Mouse (Mus musculus) midbrain, postnatal 0 days (tissue): ENCODE data around the gene Zfp979. TPM values are rescaled to one million over a fixed set of nuclear protein-coding genes. Genes with fewer than 3 reads are reported as not detected.
"Not testable (repeated sequence)": the region's sequence is repeated elsewhere in the genome, so short reads cannot be mapped to it uniquely, and the experiment has no call there.

ENCODE experiments used
- ATAC-seq: fragments of 200-750 bp; cut with Nextera tagmentation; 2 replicates; pipeline ENCODE4 v1.8.0; 2017; ENCODE audit warnings: moderate number of reproducible peaks, mild to moderate bottlenecking, moderate TSS enrichment, moderate library complexity; ENCODE audit not compliant: low FRiP score
- DNase-seq: peaks from one replicate; pipeline ENCODE4 v3.0.0-alpha.2; 2015; ENCODE audit warnings: low spot score
- H3K27ac ChIP-seq: fragments of 300-500 bp; sonication (generic); 2 replicates; pipeline ENCODE4 v1.5.1; 2014; ENCODE audit warnings: low read depth, mild to moderate bottlenecking, low read length, mixed read lengths
- H3K27me3 ChIP-seq: fragments of 300-500 bp; sonication (generic); 2 replicates; pipeline ENCODE4 v1.6.1; 2014; ENCODE audit warnings: low read length, control low read depth, mixed read lengths; ENCODE audit not compliant: insufficient read depth
- H3K36me3 ChIP-seq: fragments of 300-500 bp; sonication (generic); 2 replicates; pipeline ENCODE4 v1.6.1; 2014; ENCODE audit warnings: low read length, control low read depth, mixed read lengths; ENCODE audit not compliant: insufficient read depth
- H3K4me1 ChIP-seq: fragments of 300-500 bp; sonication (generic); 2 replicates; pipeline ENCODE4 v1.6.1; 2014; ENCODE audit warnings: mild to moderate bottlenecking, control low read depth, antibody characterized with exemption, low read length, mixed read lengths; ENCODE audit not compliant: insufficient read depth
- H3K4me2 ChIP-seq: fragments of 300-500 bp; sonication (generic); 2 replicates; pipeline ENCODE4 v1.6.1; 2014; ENCODE audit warnings: low read depth, mild to moderate bottlenecking, low read length, mixed read lengths; ENCODE audit not compliant: poor library complexity, severe bottlenecking
- H3K4me3 ChIP-seq: fragments of 300-500 bp; sonication (generic); 2 replicates; pipeline ENCODE4 v1.5.1; 2014; ENCODE audit warnings: low read depth, mild to moderate bottlenecking, low read length, moderate library complexity
- H3K9ac ChIP-seq: fragments of 300-500 bp; sonication (generic); replicated peaks from 2 replicates; pipeline ENCODE4 v1.6.1; 2014; ENCODE audit warnings: mild to moderate bottlenecking, low read length, moderate library complexity, mixed read lengths; ENCODE audit not compliant: poor library complexity, severe bottlenecking
- H3K9me3 ChIP-seq: fragments of 300-500 bp; sonication (generic); 2 replicates; pipeline ENCODE4 v1.6.1; 2016; ENCODE audit warnings: low read length, control low read depth
- CTCF ChIP-seq: IDR thresholded peaks from 2 replicates; pipeline ENCODE4 v1.5.1; 2016; ENCODE audit warnings: antibody characterized with exemption, mild to moderate bottlenecking
- WGBS: fragments of 180-500 bp; shearing (Covaris S2); extraction: QIAGEN DNeasy Blood & Tissue Kit; methylation state at CpG from one replicate; pipeline ENCODE4 v1.1.7; 2014; 5-methylcytosine and 5-hydroxymethylcytosine counted together
- polyA plus RNA-seq: library from polyadenylated mRNA; unstranded; fragments of >200 nt; fragmentation: Nextera tagmentation; extraction: Ambion mirVana; gene quantifications from 2 replicates; pipeline ENCODE4 v1.2.1, GENCODE M21; 2015
- total RNA-seq: library from RNA; depleted of rRNA; stranded (reverse); fragments of >200 nt; gene quantifications from 2 replicates; pipeline ENCODE4 v1.2.3, GENCODE M21; 2014

Zfp979 gene
- total and polyA plus RNA-seq, 2 experiments from 2014 or later = 1.6 to 2.0 TPM

DNA sequence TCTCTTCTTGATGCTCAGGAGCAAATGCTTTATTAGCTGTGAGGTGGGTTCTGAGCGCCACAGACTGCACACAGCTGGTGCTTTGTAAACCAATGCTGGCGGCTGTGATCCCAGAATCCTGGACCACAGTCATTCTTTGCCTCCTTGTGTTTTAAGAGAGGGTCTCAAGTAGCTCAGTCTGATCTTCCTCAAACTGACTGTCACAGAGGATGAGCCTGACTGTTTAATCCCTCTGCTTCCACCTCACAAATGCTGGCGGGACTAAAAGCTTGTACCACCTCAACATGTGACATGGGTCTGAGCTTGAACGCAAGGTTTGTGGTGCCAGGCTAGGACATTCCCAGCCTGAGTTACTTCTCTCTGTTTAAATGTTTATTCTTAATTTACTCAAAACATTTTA, 36.8 kb downstream of the Zfp979 start:
- no peak for TF ChIP-seq CTCF
- H3K4me3 ChIP-seq = no peak overlapping the region
- WGBS = 80% methylated on average over 4 of the region's 4 CpGs
- DNase-seq = no peak
- H3K4me1 ChIP-seq = no peaks in the 10 kb centered on the region
- H3K4me2 ChIP-seq = no peak overlapping the region
- no peak for ATAC-seq
- H3K9ac ChIP-seq = no peak overlapping the region
- H3K27me3 ChIP-seq = no peaks in the 10 kb centered on the region
- no peaks in the 10 kb centered on the region for H3K36me3 ChIP-seq
- no peak overlapping the region for H3K27ac ChIP-seq
- peaks cover 27% of the 10 kb centered on the region for H3K9me3 ChIP-seq

- no peak overlapping the region for H3K9ac ChIP-seq
- no peak overlapping the region for H3K27ac ChIP-seq
- no peak overlapping the region for H3K4me3 ChIP-seq
- H3K4me1 ChIP-seq = no peaks in the 10 kb centered on the region
- 80% methylated on average over 4 of the region's 4 CpGs for WGBS
- H3K9me3 ChIP-seq = peaks cover 27% of the 10 kb centered on the region
- no peak overlapping the region for H3K4me2 ChIP-seq
- no peaks in the 10 kb centered on the region for H3K27me3 ChIP-seq
- DNase-seq (no peak), ATAC-seq (no peak)
- H3K36me3 ChIP-seq = no peaks in the 10 kb centered on the region
- no peak for TF ChIP-seq CTCF
Measured at GRCm38 (mm10) chr4:147603806-147604205, 38.5 kb downstream of the Zfp979 start.

GRCm38 (mm10) chr4:147601881-147602280, 40.4 kb downstream of the Zfp979 start:
- no peak overlapping the region for H3K9ac ChIP-seq
- H3K27ac ChIP-seq = no peak overlapping the region
- H3K4me2 ChIP-seq = no peak overlapping the region
- TF ChIP-seq CTCF = no peak
- H3K4me3 ChIP-seq = no peak overlapping the region
- H3K27me3 ChIP-seq = no peaks in the 10 kb centered on the region
- no peaks in the 10 kb centered on the region for H3K4me1 ChIP-seq
- H3K36me3 ChIP-seq = no peaks in the 10 kb centered on the region
- H3K9me3 ChIP-seq = peaks cover 29% of the 10 kb centered on the region
- WGBS = 41% methylated on average over 1 of the region's 1 CpGs
- ATAC-seq (no peak), DNase-seq (no peak)

GRCm38 (mm10) chr4:147598831-147599230, 43.5 kb downstream of the Zfp979 start:
- Histone ChIP-seq H3K27ac (no peak overlapping the region), H3K27me3 (no peaks in the 10 kb centered on the region), H3K4me3 (no peak overlapping the region), H3K4me1 (no peaks in the 10 kb centered on the region), H3K9ac (no peak overlapping the region), H3K4me2 (no peak overlapping the region), H3K9me3 (peaks cover 22% of the 10 kb centered on the region), H3K36me3 (no peaks in the 10 kb centered on the region)
- ATAC-seq (no peak), DNase-seq (no peak)
- WGBS = 67% methylated on average over 2 of the region's 2 CpGs
- no peak for TF ChIP-seq CTCF

- TF ChIP-seq CTCF = no peak
- Histone ChIP-seq H3K27me3 (no peaks in the 10 kb centered on the region), H3K4me3 (no peak overlapping the region), H3K4me1 (no peaks in the 10 kb centered on the region), H3K9me3 (peaks cover 23% of the 10 kb centered on the region), H3K36me3 (no peaks in the 10 kb centered on the region), H3K27ac (no peak overlapping the region), H3K4me2 (no peak overlapping the region), H3K9ac (no peak overlapping the region)
- no peak for ATAC-seq
- 59% methylated on average over 1 of the region's 1 CpGs for WGBS
- DNase-seq = no peak
Measured at GRCm38 (mm10) chr4:147597685-147598084, 44.6 kb downstream of the Zfp979 start.

DNA sequence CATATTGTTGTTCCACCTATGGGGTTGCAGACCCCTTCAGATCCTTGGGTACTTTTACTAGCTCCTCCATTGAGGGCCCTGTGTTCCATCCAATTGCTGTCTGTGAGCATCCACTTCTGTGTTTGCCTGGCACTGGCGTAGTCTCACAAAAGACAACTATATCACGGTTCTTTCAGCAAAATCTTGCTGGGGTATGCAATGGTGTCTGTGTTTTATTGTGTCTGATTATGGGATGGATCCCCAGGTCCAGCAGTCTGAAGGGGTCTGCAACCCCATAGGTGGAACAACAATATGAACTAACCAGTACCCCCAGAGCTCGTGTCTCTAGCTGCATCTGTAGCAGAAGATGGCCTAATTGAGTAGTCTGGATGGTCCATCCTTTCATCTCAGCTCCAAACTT, 47.7 kb downstream of the Zfp979 start:
- H3K4me2 ChIP-seq, H3K9ac ChIP-seq, H3K36me3 ChIP-seq, H3K4me1 ChIP-seq, ATAC-seq, H3K27ac ChIP-seq, H3K4me3 ChIP-seq, H3K27me3 ChIP-seq, DNase-seq: not testable (repeated sequence)
- 77% methylated on average over 3 of the region's 3 CpGs for WGBS
- H3K9me3 ChIP-seq = peaks cover 19% of the 10 kb centered on the region; the same call in 1 of the 2 replicates
